Mouse (Mus musculus) heart, embryonic 11.5 days (tissue): Measurements from ENCODE around the gene Cd300lf. TPM values are rescaled to one million over a fixed set of nuclear protein-coding genes. Genes with fewer than 3 reads are reported as not detected.

Experiments used
- ATAC-seq: fragments of 200-750 bp; cut with Nextera tagmentation; replicated peaks from 2 replicates; pipeline ENCODE4 v1.8.0; 2017; ENCODE audit warnings: moderate library complexity; ENCODE audit not compliant: insufficient number of reproducible peaks, low FRiP score, low TSS enrichment
- H3K27ac ChIP-seq: fragments of 300-500 bp; sonication (generic); 2 replicates; pipeline ENCODE4 v1.5.1; 2014; ENCODE audit warnings: mild to moderate bottlenecking, low read depth, low read length
- H3K27me3 ChIP-seq: fragments of 300-500 bp; sonication (generic); 2 replicates; pipeline ENCODE4 v1.6.1; 2014; ENCODE audit warnings: mild to moderate bottlenecking, low read length, mixed read lengths; ENCODE audit not compliant: control insufficient read depth, insufficient read depth
- H3K36me3 ChIP-seq: fragments of 300-500 bp; sonication (generic); 2 replicates; pipeline ENCODE4 v1.6.1; 2014; ENCODE audit warnings: mild to moderate bottlenecking, low read length, moderate library complexity, mixed read lengths; ENCODE audit not compliant: control insufficient read depth, insufficient read depth
- H3K4me1 ChIP-seq: fragments of 300-500 bp; sonication (generic); 2 replicates; pipeline ENCODE4 v1.6.1; 2014; ENCODE audit warnings: low read length; ENCODE audit not compliant: control insufficient read depth, insufficient read depth
- H3K4me2 ChIP-seq: fragments of 300-500 bp; sonication (generic); 2 replicates; pipeline ENCODE4 v1.6.1; 2014; ENCODE audit warnings: mild to moderate bottlenecking, moderate library complexity
- H3K4me3 ChIP-seq: fragments of 300-500 bp; sonication (generic); 2 replicates; pipeline ENCODE4 v1.5.1; 2014; ENCODE audit warnings: low read depth, low read length
- H3K9ac ChIP-seq: fragments of 300-500 bp; sonication (generic); 2 replicates; pipeline ENCODE4 v1.6.1; 2014; ENCODE audit warnings: mild to moderate bottlenecking, low read depth, low read length, moderate library complexity
- H3K9me3 ChIP-seq: fragments of 300-500 bp; sonication (generic); replicated peaks from 2 replicates; pipeline ENCODE4 v1.6.1; 2016; ENCODE audit warnings: low read length; ENCODE audit not compliant: control insufficient read depth
- WGBS: fragments of 180-500 bp; shearing (Covaris S2); extraction: QIAGEN DNeasy Blood & Tissue Kit; methylation state at CpG from one replicate; pipeline ENCODE4 v1.1.7; 2014; ENCODE audit not compliant: insufficient replicate concordance; 5-methylcytosine and 5-hydroxymethylcytosine counted together
- polyA plus RNA-seq: library from polyadenylated mRNA; unstranded; fragments of >200 nt; fragmentation: Nextera tagmentation; extraction: Ambion mirVana; gene quantifications from 2 replicates; pipeline ENCODE4 v1.2.1, GENCODE M21; 2014

Cd300lf gene
- polyA plus RNA-seq, 1 experiment from 2014 or later = 0.19 TPM

DNA sequence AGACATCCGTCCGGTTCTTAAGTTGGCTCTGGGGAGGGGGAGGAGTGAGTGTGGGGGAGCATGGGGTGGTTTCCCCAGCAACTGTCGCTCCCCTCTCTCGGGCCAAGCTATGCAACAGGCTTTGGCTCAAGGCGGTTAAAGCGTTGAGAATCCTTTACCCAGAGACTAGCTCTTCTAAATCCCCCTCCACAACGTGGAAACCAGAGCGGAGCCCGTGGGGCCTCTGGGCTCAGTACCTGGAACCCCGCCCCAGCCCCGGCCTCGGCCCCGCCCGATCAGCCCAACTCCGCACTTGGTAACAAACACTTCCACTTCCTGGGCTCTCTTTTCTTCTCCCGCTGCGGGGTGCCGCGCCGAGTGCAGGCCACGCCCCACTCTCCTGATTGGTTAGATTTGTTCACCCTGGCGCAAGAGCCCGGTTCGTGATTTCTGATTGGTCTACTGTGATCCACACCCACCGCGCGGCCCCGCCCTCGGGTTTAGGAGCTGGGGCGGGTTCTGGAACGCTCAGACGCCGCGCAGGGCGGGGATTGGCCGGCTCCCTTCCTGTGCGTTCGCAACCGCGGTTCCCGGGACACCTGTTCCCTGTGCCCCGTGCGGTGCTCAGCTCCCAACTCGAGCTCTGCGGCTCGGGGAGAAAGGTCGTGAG, 29.2 kb upstream of the Cd300lf start, which contains the start of gene Slc9a3r1:
TSS of gene Slc9a3r1 (plus strand) at position 510 of the 649 bp plus-strand sequence.
- ATAC-seq = peak; percentile 94
- WGBS = under 1% methylated on average over 47 of the region's 47 CpGs
- peak within 1 kb of the TSS; percentile 6; the same call in 1 of the 2 replicates for H3K27ac ChIP-seq

GRCm38 (mm10) chr11:115162205-115162601, 28.4 kb upstream of the Cd300lf start:
- WGBS = 16% methylated on average over 9 of the region's 9 CpGs
- peak overlapping the region; percentile 79; the same call in 1 of the 2 replicates for H3K4me3 ChIP-seq
- H3K9ac ChIP-seq = no peak overlapping the region; the same call in 1 of the 2 replicates
- no peak for ATAC-seq
- no peaks in the 10 kb centered on the region for H3K36me3 ChIP-seq
- peak overlapping the region; percentile 94 for H3K4me2 ChIP-seq
- H3K27me3 ChIP-seq = peaks cover 6% of the 10 kb centered on the region; the same call in 1 of the 2 replicates
- peak overlapping the region; percentile 6; the same call in 1 of the 2 replicates for H3K27ac ChIP-seq
- H3K4me1 ChIP-seq = peaks cover 31% of the 10 kb centered on the region
- no peaks in the 10 kb centered on the region for H3K9me3 ChIP-seq

More for the DNA sequence above, 29.2 kb upstream of the Cd300lf start, which contains the start of gene Slc9a3r1:
- Histone ChIP-seq H3K9me3 (no peaks in the 10 kb centered on the region), H3K4me3 (peak within 1 kb of the TSS; percentile 79), H3K36me3 (no peaks in the 10 kb centered on the region), H3K4me1 (peaks cover 27% of the 10 kb centered on the region), H3K27me3 (peaks cover 6% of the 10 kb centered on the region; the same call in 1 of the 2 replicates), H3K9ac (peak within 1 kb of the TSS; percentile 70), H3K4me2 (peak within 1 kb of the TSS; percentile 94)

GRCm38 (mm10) chr11:115161578-115162204, 27.9 kb upstream of the Cd300lf start:
- no peak overlapping the region for H3K4me3 ChIP-seq
- no peak overlapping the region for H3K9ac ChIP-seq
- 0 out of 2 replicates have a peak overlapping the region, but pooled peaks have one; percentile 94 for H3K4me2 ChIP-seq
- ATAC-seq = no peak
- no peaks in the 10 kb centered on the region for H3K9me3 ChIP-seq
- no peaks in the 10 kb centered on the region for H3K36me3 ChIP-seq
- WGBS = 38% methylated on average over 9 of the region's 9 CpGs
- peaks cover 31% of the 10 kb centered on the region for H3K4me1 ChIP-seq
- H3K27me3 ChIP-seq = peaks cover 6% of the 10 kb centered on the region; the same call in 1 of the 2 replicates
- no peak overlapping the region for H3K27ac ChIP-seq

DNA sequence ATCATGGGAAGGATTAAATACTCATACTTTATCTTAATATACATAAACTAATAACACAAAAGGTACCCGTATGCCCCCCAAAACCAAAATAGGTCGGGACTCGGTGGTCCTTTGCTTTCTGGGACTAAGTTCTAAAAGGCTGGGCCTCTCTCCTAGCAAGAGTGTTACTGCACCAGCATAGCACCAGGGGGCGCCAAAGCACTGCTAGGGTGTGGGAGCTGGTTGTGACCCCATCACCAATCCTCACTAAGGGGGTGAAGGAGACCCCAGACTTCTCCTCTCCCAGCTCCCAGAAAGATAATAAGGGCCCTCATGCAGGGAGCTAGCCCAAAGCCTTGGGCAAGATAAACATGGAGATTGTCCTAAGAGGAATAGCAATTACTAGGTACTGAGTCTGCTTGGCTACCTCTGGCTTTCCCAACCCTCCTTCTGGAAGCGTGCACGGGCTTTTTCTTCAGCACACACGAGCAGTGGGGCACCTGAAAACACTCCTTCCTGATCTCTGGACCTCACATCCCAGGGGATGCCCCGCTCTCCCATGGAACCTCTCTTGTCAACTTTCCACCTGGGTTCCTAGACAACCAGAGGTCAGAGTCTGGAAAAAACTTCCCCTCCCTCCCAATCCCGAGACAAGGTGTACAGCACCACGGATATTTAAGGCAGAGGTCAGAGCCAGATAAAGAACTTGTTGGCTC, 27.2 kb upstream of the Cd300lf start:
- 29% methylated on average over 10 of the region's 10 CpGs for WGBS
- H3K4me2 ChIP-seq = no peak overlapping the region
- peaks cover 31% of the 10 kb centered on the region for H3K4me1 ChIP-seq
- H3K36me3 ChIP-seq = no peaks in the 10 kb centered on the region
- H3K9ac ChIP-seq = no peak overlapping the region
- no peak for ATAC-seq
- H3K27ac ChIP-seq = no peak overlapping the region
- peaks cover 6% of the 10 kb centered on the region; the same call in 1 of the 2 replicates for H3K27me3 ChIP-seq
- no peaks in the 10 kb centered on the region for H3K9me3 ChIP-seq
- H3K4me3 ChIP-seq = no peak overlapping the region

DNA sequence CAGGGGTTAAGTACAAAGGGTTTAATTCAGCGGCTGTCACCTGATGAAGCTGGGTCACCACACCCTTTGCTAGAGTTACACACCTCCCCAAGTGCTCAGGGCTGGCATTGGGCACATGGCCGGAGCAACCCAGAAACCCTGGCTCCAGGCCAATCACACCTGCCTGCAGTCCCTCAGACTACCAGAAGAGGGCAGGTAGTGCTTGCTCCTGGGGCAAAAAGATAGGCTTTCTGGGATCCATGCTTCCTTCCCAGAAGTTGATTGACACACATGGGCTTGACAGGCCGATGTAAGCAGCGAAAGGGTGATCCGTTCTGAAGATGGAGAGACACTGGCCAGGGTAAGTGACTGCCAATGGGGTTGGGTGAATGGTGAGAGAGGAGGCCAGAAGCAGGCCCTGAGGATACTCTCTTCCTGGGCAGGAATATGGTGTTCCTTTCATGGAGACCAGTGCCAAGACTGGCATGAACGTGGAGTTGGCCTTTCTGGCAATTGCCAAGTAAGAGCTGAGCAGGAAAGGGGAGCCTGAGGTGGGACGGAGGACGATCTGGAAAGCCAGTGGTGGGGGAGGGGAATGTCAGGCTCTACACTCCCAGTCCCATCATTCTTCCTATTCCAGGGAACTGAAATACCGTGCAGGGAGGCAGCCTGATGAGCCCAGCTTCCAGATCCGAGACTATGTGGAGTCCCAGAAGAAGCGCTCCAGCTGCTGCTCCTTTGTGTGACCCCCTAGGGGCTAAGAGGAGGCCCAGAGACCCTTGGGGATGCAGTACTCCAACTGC, 26.4 kb upstream of the Cd300lf start:
- Histone ChIP-seq H3K9ac (no peak overlapping the region), H3K9me3 (no peaks in the 10 kb centered on the region), H3K4me1 (peaks cover 31% of the 10 kb centered on the region), H3K27ac (no peak overlapping the region), H3K36me3 (no peaks in the 10 kb centered on the region), H3K4me3 (no peak overlapping the region), H3K4me2 (no peak overlapping the region), H3K27me3 (peaks cover 6% of the 10 kb centered on the region; the same call in 1 of the 2 replicates)
- WGBS = 55% methylated on average over 11 of the region's 11 CpGs
- ATAC-seq = no peak

DNA sequence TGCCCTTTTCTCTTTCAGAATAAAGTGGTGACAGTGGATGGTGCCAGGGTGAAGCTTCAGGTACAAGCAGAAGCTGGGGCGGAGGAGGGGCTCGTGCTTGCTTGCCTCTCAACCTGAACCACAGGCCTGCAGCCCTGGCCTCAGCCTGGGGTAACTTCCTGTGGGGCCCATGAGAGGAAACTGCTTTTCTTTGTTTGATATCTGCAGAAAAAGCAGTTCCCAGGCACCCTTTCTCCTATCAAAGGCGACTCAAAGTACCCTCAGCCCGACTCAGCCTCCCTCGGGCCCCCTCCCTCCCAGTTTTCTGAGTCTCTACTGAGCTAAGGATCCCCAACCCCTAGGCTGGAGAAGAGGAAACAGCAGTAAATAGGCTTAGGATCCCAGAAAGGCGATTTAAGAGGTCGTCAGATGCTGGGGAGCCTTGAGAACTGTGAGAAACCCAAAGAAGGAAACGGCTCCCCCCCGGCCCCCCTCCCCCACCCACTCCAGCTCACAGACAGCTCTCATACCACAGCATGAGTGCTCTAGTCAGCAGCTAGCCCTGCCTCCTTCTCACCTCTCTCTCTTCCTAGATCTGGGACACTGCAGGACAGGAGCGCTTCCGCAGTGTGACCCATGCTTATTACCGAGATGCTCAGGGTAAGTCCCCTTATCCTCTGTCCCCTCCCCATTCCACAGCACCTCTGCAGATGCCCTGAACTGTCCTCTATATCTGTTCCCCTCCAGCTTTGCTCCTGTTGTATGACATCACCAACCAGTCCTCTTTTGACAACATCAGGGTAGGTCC, 24.3 kb upstream of the Cd300lf start:
- no peak overlapping the region for H3K9ac ChIP-seq
- peaks cover 9% of the 10 kb centered on the region for H3K27me3 ChIP-seq
- WGBS = 18% methylated on average over 12 of the region's 12 CpGs
- no peak for ATAC-seq
- H3K4me2 ChIP-seq = peak overlapping the region; percentile 15; the same call in 1 of the 2 replicates
- no peaks in the 10 kb centered on the region for H3K9me3 ChIP-seq
- H3K27ac ChIP-seq = peak overlapping the region; percentile 60
- H3K4me1 ChIP-seq = peaks cover 29% of the 10 kb centered on the region
- H3K4me3 ChIP-seq = no peak overlapping the region
- H3K36me3 ChIP-seq = no peaks in the 10 kb centered on the region

DNA sequence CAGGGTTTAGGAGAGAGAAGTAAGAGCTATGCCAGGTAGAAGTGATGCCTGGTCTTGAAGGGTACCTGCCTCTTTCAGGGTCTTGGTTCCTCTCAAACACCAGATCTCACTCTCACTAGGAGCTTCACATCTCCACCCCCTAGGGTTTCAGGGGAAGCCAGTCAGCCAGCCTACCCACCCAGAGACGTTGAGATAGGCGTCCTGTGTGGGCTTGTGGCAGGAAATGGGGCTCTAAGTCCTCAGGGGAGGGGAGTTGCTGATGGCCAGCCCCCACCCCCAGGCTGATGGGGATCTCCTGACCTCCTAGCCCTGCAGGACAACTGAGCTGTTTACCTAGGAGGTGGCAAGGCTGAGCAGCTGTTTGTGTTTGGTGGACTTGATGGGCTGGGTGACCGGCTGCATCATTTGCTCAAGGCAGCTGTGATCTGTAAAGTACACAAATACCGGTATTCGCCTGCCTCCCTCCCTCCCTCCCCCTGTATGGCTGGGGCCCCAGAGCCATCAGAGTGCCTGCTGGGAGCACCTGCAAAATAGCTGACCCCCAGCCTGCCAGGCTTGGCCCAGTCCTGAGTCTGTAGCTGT, 21.4 kb upstream of the Cd300lf start:
- no peaks in the 10 kb centered on the region for H3K36me3 ChIP-seq
- 1% methylated on average over 5 of the region's 5 CpGs for WGBS
- H3K4me1 ChIP-seq = peaks cover 14% of the 10 kb centered on the region
- H3K9me3 ChIP-seq = no peaks in the 10 kb centered on the region
- no peak overlapping the region for H3K27ac ChIP-seq
- no peak overlapping the region for H3K4me2 ChIP-seq
- peaks cover 17% of the 10 kb centered on the region for H3K27me3 ChIP-seq
- no peak overlapping the region for H3K4me3 ChIP-seq
- no peak overlapping the region for H3K9ac ChIP-seq
- no peak for ATAC-seq
